8 mouse cellular contexts compared by ENCODE assay signal in genomic region chr6:87008887-87009286, GRCm38 (mm10). TPM values are rescaled to one million over a fixed set of nuclear protein-coding genes. Genes with fewer than 3 reads are reported as not detected.
DNase-seq lines count a peak whose midpoint lies in the region; ATAC-seq and TF ChIP-seq lines count a peak whose summit lies in the region.

TSS of gene Nfu1 (plus strand) at chr6:87009236.

- no peak for TF ChIP-seq CTCF in layer of hippocampus, adult 2 months (conservative IDR thresholded peaks at IDR 0.05)

- no peak for DNase-seq in layer of hippocampus, adult 2 months (ENCODE audit: low spot score in 2 of 2)
- DNase-seq in layer of hippocampus, adult 11-12 months (ENCODE audit: low spot score) = no peak
- no peak for DNase-seq in adrenal gland, postnatal 4 days (ENCODE audit: low spot score in 2 of 2)
- DNase-seq in gastrocnemius, postnatal 36 days = no peak
- DNase-seq in midbrain, embryonic 10.5 days (ENCODE audit: low spot score) = no peak
- no peak for DNase-seq in urinary bladder, postnatal 4 days (ENCODE audit: low spot score in 2 of 2)
- DNase-seq in urinary bladder, postnatal 25 days (ENCODE audit: low spot score) = no peak

- peaks cover 11% of the 10 kb centered on the region for H3K4me1 ChIP-seq in intestine, embryonic 16.5 days (ENCODE audit: control insufficient read depth, insufficient read depth, low read length)
- peaks cover 17% of the 10 kb centered on the region for H3K4me1 ChIP-seq in midbrain, embryonic 10.5 days

- peak within 1 kb of the TSS; percentile 97 for H3K27ac ChIP-seq in layer of hippocampus, adult 2 months
- peak within 1 kb of the TSS; percentile 90 for H3K27ac ChIP-seq in intestine, embryonic 16.5 days (ENCODE audit: low read length)
- peak within 1 kb of the TSS; percentile 95 for H3K27ac ChIP-seq in midbrain, embryonic 10.5 days (replicated peaks)

- peak within 1 kb of the TSS; percentile 76 for H3K4me2 ChIP-seq in intestine, embryonic 16.5 days (ENCODE audit: low read depth, low read length)

- H3K9me3 ChIP-seq in intestine, embryonic 16.5 days (ENCODE audit: control insufficient read depth, low read length) = no peaks in the 10 kb centered on the region
- H3K9me3 ChIP-seq in midbrain, embryonic 10.5 days (replicated peaks) = no peaks in the 10 kb centered on the region

- H3K27me3 ChIP-seq in intestine, embryonic 16.5 days (replicated peaks; ENCODE audit: control insufficient read depth, insufficient read depth, low read length) = no peaks in the 10 kb centered on the region
- H3K27me3 ChIP-seq in midbrain, embryonic 10.5 days (ENCODE audit: low read depth, poor library complexity, severe bottlenecking) = no peaks in the 10 kb centered on the region

- WGBS in intestine, embryonic 16.5 days = 76% methylated on average over 6 of the region's 6 CpGs
- WGBS in midbrain, embryonic 10.5 days = 76% methylated on average over 6 of the region's 6 CpGs

- H3K9ac ChIP-seq in intestine, embryonic 16.5 days (ENCODE audit: low read depth, low read length) = peak within 1 kb of the TSS; percentile 95

- peak within 1 kb of the TSS; percentile 80 for H3K4me3 ChIP-seq in layer of hippocampus, adult 2 months
- peak within 1 kb of the TSS; percentile 88 for H3K4me3 ChIP-seq in intestine, embryonic 16.5 days (ENCODE audit: low read length)
- H3K4me3 ChIP-seq in midbrain, embryonic 10.5 days = peak within 1 kb of the TSS; percentile 92

- H3K36me3 ChIP-seq in intestine, embryonic 16.5 days (ENCODE audit: control insufficient read depth, insufficient read depth, low read length) = 0 out of 2 replicates have a peak, but pooled peaks cover 3% of the 10 kb centered on the region
- H3K36me3 ChIP-seq in midbrain, embryonic 10.5 days = peaks cover 7% of the 10 kb centered on the region

- no peak for ATAC-seq in intestine, embryonic 16.5 days

- intact Hi-C loops in gastrocnemius, postnatal 36 days (cut with DNase I) = no loop called here

RNA-seq across cellular contexts. Expression of gene Nfu1, which starts in this region (rescaled TPM):
- 10 to 100 TPM; 57.3 to 60.5 TPM for total RNA-seq in layer of hippocampus, adult 2 months (2021)
- 10 to 100 TPM; 76.2 to 82.8 TPM for total RNA-seq in adrenal gland, postnatal 4 days (2021)
- 10 to 100 TPM; 55.8 to 56.2 TPM for total RNA-seq in gastrocnemius, postnatal 36 days (2021)
- polyA plus RNA-seq in intestine, embryonic 16.5 days (2015; fragmentation: Nextera tagmentation; extraction: Ambion mirVana) = 110 and 114 TPM in 2 replicates
- 88.3 and 93.9 TPM in 2 replicates for polyA plus RNA-seq in midbrain, embryonic 10.5 days (2016; fragmentation: Nextera tagmentation; extraction: Ambion mirVana)
